Mouse (Mus musculus): ENCODE results near the gene Ranbp17. TPM values are rescaled to one million over a fixed set of nuclear protein-coding genes. Genes with fewer than 3 reads are reported as not detected.

The Ranbp17 gene
- total and polyA plus RNA-seq, 2 experiments from 2014 or later = 2.1 to 3.6 TPM

DNA sequence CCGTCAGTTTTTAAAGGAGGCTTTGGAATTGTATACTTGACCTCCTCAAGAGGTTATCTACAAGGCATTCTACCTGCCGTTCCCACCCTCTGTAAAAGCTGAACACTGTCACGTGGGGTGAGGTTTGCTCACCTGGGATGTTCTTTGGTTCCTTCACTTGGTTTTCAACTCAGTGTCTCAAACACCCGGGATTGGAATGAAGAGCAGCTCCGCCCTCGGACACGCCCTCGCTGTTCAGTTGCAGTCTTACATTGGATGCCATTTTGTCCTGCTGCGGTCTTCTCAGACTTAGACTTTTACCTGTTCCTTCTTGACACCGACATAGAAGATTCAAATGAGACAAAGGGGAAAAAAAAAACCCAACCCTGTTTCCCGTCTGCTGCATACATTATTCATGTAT, 30.6 kb upstream of the Ranbp17 start:
- 58% methylated on average over 11 of the region's 11 CpGs for WGBS
- DNase-seq (ENCODE audit: low spot score) (no peak), ATAC-seq (ENCODE audit: insufficient read depth, low read depth) (no peak)
- no peak overlapping the region for H3K4me3 ChIP-seq (ENCODE audit: low read depth, low read length)
- H3K4me2 ChIP-seq (ENCODE audit: low read depth, low read length) = no peak overlapping the region
- no peaks in the 10 kb centered on the region for H3K4me1 ChIP-seq (ENCODE audit: control insufficient read depth, insufficient read depth)
- H3K27me3 ChIP-seq (ENCODE audit: control insufficient read depth, insufficient read depth, low read length) = no peaks in the 10 kb centered on the region
- H3K9ac ChIP-seq (replicated peaks; ENCODE audit: low read depth, low read length) = no peak overlapping the region
- H3K9me3 ChIP-seq (replicated peaks; ENCODE audit: control insufficient read depth, low read length) = no peaks in the 10 kb centered on the region
- no peak overlapping the region for H3K27ac ChIP-seq (ENCODE audit: low read depth)
- H3K36me3 ChIP-seq (replicated peaks; ENCODE audit: control insufficient read depth, insufficient read depth, low read length) = no peaks in the 10 kb centered on the region
- TF ChIP-seq EP300 (IDR thresholded peaks at IDR 0.05; ENCODE audit: low read depth) = no peak
- no peak for TF ChIP-seq CTCF (IDR thresholded peaks at IDR 0.05; ENCODE audit: low read depth)

DNA sequence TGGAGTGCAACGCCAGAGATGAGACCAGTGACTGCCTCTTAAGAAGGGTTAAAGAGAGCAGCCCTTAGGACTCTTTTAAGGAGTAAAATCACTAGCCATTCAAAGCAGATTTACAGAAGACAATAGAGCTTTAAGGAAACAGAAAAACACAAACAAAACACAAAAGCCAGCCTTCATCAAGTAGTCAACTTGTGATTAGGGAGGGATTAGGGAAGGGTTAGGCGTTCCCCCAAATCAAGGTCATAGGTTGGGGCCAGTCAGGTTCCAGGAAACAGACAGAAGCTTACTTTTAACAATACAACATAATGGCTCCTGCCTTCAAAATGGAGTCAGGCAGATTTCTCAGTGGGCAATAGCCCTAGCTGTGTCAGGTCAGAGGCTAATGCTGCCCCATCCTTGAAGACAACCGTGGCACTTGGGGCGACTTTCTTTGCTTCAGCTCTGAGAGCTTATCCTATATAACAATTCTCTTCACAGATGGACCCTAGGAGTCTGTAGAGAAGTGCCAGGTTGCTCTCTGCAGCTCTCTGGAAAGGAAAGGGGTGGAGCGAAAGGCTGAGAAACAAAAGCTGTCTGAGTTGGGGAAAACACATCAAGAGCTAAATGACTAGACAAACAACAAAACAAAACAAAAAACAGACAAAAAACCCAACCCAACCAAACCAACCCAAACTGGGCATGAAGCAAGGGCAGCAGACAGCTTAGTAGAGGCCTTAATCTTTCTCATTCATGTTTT, 24.0 kb upstream of the Ranbp17 start:
- TF ChIP-seq EP300 (IDR thresholded peaks at IDR 0.05; ENCODE audit: low read depth) = no peak
- TF ChIP-seq CTCF (IDR thresholded peaks at IDR 0.05; ENCODE audit: low read depth) = no peak
- H3K4me2 ChIP-seq (ENCODE audit: low read depth, low read length) = no peak overlapping the region
- WGBS = 73% methylated on average over 5 of the region's 5 CpGs
- H3K4me1 ChIP-seq (ENCODE audit: control insufficient read depth, insufficient read depth) = no peaks in the 10 kb centered on the region
- no peak overlapping the region for H3K27ac ChIP-seq (ENCODE audit: low read depth)
- no peaks in the 10 kb centered on the region for H3K9me3 ChIP-seq (replicated peaks; ENCODE audit: control insufficient read depth, low read length)
- no peak for DNase-seq (ENCODE audit: low spot score)
- H3K9ac ChIP-seq (replicated peaks; ENCODE audit: low read depth, low read length) = no peak overlapping the region
- ATAC-seq (ENCODE audit: insufficient read depth, low read depth) = no peak
- no peaks in the 10 kb centered on the region for H3K27me3 ChIP-seq (ENCODE audit: control insufficient read depth, insufficient read depth, low read length)
- H3K4me3 ChIP-seq (ENCODE audit: low read depth, low read length) = no peak overlapping the region
- no peaks in the 10 kb centered on the region for H3K36me3 ChIP-seq (replicated peaks; ENCODE audit: control insufficient read depth, insufficient read depth, low read length)

DNA sequence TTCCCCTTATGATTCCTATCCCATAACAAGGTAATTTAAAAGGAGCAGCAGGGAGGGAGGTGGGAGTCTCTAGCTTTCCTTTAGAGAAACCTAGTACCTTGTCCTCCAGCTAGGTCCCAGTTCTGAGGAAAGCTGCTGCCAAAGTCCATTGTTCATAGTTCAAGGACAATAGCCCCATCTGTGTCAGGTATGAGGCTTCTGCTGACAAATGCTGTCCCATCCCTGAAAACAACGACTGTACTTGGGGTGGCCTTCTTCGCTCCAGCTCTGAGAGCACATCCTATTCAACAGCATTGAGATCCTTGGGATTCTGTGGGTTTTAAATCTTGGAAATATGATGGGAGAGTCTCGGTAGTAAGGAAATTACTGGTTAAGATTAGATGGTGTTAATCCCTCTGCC, 23.1 kb upstream of the Ranbp17 start:
- 88% methylated on average over 3 of the region's 3 CpGs for WGBS
- Histone ChIP-seq H3K9ac (replicated peaks; ENCODE audit: low read depth, low read length) (no peak overlapping the region), H3K4me2 (ENCODE audit: low read depth, low read length) (no peak overlapping the region), H3K4me3 (ENCODE audit: low read depth, low read length) (no peak overlapping the region), H3K4me1 (ENCODE audit: control insufficient read depth, insufficient read depth) (no peaks in the 10 kb centered on the region), H3K36me3 (replicated peaks; ENCODE audit: control insufficient read depth, insufficient read depth, low read length) (no peaks in the 10 kb centered on the region), H3K9me3 (replicated peaks; ENCODE audit: control insufficient read depth, low read length) (no peaks in the 10 kb centered on the region), H3K27ac (ENCODE audit: low read depth) (no peak overlapping the region), H3K27me3 (ENCODE audit: control insufficient read depth, insufficient read depth, low read length) (no peaks in the 10 kb centered on the region)
- TF ChIP-seq CTCF (IDR thresholded peaks at IDR 0.05; ENCODE audit: low read depth) (no peak), EP300 (IDR thresholded peaks at IDR 0.05; ENCODE audit: low read depth) (no peak)
- ATAC-seq (ENCODE audit: insufficient read depth, low read depth) (no peak), DNase-seq (ENCODE audit: low spot score) (no peak)

DNA sequence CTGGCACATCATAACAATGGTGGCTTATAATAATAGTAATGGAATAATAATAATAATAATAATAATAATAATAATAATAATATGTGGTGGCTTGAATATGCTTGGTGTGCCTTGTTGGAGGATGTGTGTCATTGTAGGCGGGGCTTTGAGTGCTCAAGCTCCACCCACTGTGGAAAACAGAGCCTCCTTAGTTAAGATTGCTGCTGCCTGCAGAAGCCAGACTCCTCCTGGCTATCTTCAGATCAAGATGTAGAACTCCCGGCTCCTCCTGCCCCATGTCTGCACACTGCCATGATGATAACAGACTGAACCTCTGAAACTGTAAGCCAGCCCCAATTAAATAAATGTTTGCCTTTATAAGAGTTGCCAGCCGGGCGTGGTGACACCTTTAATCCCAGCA, 21.0 kb upstream of the Ranbp17 start:
- DNase-seq (ENCODE audit: low spot score) (no peak), ATAC-seq (ENCODE audit: insufficient read depth, low read depth) (no peak)
- no peak overlapping the region for H3K27ac ChIP-seq (ENCODE audit: low read depth)

DNA sequence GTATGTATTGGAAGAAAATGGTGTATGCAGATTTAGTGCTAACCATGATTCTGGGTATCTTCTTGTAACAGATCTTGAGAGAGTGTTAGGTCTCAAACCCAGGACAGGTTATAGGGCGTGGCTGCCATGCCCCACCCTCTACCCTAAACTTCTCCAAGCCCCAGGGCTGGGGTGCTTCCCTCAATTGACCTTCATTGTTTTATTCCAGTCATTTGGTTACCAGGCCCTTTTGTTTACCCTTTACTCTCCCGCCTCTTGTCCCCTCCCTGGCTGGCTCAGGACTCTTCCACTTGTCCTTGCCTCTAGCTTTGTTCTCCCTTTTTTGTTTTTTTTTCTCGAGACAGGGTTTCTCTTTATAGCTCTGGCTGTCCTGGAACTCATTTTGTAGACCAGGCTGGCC, 20.0 kb upstream of the Ranbp17 start:
- Histone ChIP-seq H3K9ac (replicated peaks; ENCODE audit: low read depth, low read length) (no peak overlapping the region), H3K9me3 (replicated peaks; ENCODE audit: control insufficient read depth, low read length) (no peaks in the 10 kb centered on the region), H3K27me3 (ENCODE audit: control insufficient read depth, insufficient read depth, low read length) (no peaks in the 10 kb centered on the region), H3K4me3 (ENCODE audit: low read depth, low read length) (no peak overlapping the region), H3K27ac (ENCODE audit: low read depth) (no peak overlapping the region), H3K4me1 (ENCODE audit: control insufficient read depth, insufficient read depth) (no peaks in the 10 kb centered on the region), H3K36me3 (replicated peaks; ENCODE audit: control insufficient read depth, insufficient read depth, low read length) (no peaks in the 10 kb centered on the region), H3K4me2 (ENCODE audit: low read depth, low read length) (no peak overlapping the region)
- TF ChIP-seq EP300 (IDR thresholded peaks at IDR 0.05; ENCODE audit: low read depth) (no peak), CTCF (IDR thresholded peaks at IDR 0.05; ENCODE audit: low read depth) (no peak)
- WGBS = 61% methylated on average over 3 of the region's 3 CpGs
- DNase-seq (ENCODE audit: low spot score) = no peak
- ATAC-seq (ENCODE audit: insufficient read depth, low read depth) = no peak

More for the DNA sequence above, 21.0 kb upstream of the Ranbp17 start:
- Histone ChIP-seq H3K9ac (replicated peaks; ENCODE audit: low read depth, low read length) (no peak overlapping the region), H3K36me3 (replicated peaks; ENCODE audit: control insufficient read depth, insufficient read depth, low read length) (no peaks in the 10 kb centered on the region), H3K4me2 (ENCODE audit: low read depth, low read length) (no peak overlapping the region), H3K4me3 (ENCODE audit: low read depth, low read length) (no peak overlapping the region), H3K9me3 (replicated peaks; ENCODE audit: control insufficient read depth, low read length) (no peaks in the 10 kb centered on the region), H3K27me3 (ENCODE audit: control insufficient read depth, insufficient read depth, low read length) (no peaks in the 10 kb centered on the region), H3K4me1 (ENCODE audit: control insufficient read depth, insufficient read depth) (no peaks in the 10 kb centered on the region)
- 74% methylated on average over 4 of the region's 4 CpGs for WGBS
- no peak for TF ChIP-seq EP300 (IDR thresholded peaks at IDR 0.05; ENCODE audit: low read depth)
- TF ChIP-seq CTCF (IDR thresholded peaks at IDR 0.05; ENCODE audit: low read depth) = no peak

DNA sequence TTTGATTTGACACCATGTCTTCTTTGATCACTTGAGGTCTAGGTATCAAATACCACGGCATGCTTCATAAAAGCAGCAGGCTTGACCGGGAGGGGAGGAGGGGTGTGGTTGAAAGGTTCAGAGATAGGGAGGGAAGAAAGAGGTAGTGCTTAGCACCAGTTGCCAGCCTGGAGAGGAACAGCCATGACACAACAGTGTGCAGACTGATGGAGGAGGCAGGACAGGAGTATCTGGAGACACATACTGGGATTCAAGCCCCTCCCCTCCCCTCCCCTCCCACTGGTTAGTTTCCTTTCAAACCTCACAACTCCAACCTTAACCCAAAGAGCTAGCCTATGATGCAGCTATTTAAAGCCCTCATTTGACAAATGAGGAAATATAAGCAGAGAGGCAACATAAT, 16.0 kb upstream of the Ranbp17 start:
- H3K4me3 ChIP-seq (ENCODE audit: low read depth, low read length) = no peak overlapping the region
- H3K4me2 ChIP-seq (ENCODE audit: low read depth, low read length) = no peak overlapping the region
- no peak overlapping the region for H3K27ac ChIP-seq (ENCODE audit: low read depth)
- ATAC-seq (ENCODE audit: insufficient read depth, low read depth) (no peak), DNase-seq (ENCODE audit: low spot score) (no peak)
- H3K9ac ChIP-seq (replicated peaks; ENCODE audit: low read depth, low read length) = no peak overlapping the region
- no peaks in the 10 kb centered on the region for H3K27me3 ChIP-seq (ENCODE audit: control insufficient read depth, insufficient read depth, low read length)
- no peaks in the 10 kb centered on the region for H3K9me3 ChIP-seq (replicated peaks; ENCODE audit: control insufficient read depth, low read length)
- no peaks in the 10 kb centered on the region for H3K4me1 ChIP-seq (ENCODE audit: control insufficient read depth, insufficient read depth)
- H3K36me3 ChIP-seq (replicated peaks; ENCODE audit: control insufficient read depth, insufficient read depth, low read length) = no peaks in the 10 kb centered on the region
- WGBS = 46% methylated on average over 2 of the region's 2 CpGs
- TF ChIP-seq EP300 (IDR thresholded peaks at IDR 0.05; ENCODE audit: low read depth) (no peak), CTCF (IDR thresholded peaks at IDR 0.05; ENCODE audit: low read depth) (no peak)

All from heart, postnatal 0 days (tissue).